Mouse (Mus musculus): ENCODE results near the gene Psd. TPM values are rescaled to one million over a fixed set of nuclear protein-coding genes. Genes with fewer than 3 reads are reported as not detected.

Psd gene
- total RNA-seq, 2 experiments from 2014 or later = 799 to 877 TPM

- no peak for DNase-seq (ENCODE audit: low spot score in 2 of 2)
Measured at GRCm38 (mm10) chr19:46282081-46282849, 44.7 kb downstream of the Psd start.

DNA sequence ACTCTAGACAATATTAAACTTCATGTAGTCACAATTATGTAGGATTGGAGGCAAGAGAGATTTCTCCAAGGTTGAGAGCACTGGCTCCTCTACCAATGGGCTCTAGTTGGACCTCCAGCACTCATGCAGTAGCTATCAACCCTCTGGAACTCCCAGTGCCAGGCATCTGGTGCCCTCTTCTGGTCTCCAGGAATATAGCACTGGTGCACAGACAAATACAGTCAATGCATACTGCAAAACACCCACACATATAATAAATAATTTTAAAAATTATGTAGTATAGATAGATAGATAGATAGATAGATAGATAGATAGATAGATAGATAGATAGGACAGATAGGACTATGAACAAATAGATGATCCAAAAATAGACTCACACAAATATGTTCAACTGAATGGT, 51.6 kb downstream of the Psd start:
- DNase-seq (ENCODE audit: low spot score in 2 of 2) = no peak

GRCm38 (mm10) chr19:46264762-46265161, 62.2 kb downstream of the Psd start:
- no peak for DNase-seq (ENCODE audit: low spot score in 2 of 2)

Small RNAs within 50 kb of the gene (microRNA-seq; reads per million reads assigned to microRNA genes)
- gene Mir146b = 2.0 to 2.3 reads per million in 2 experiments

Other genes with a start within 250 kb of the Psd start
- gene Elovl3, start 195.3 kb downstream of the Psd start, total RNA-seq (2021) = not detected
- not detected for gene Pitx3, start 178.8 kb downstream of the Psd start, total RNA-seq (2021)
- 10 to 100 TPM; 82.1 to 84.8 TPM for gene Gbf1, start 174.6 kb downstream of the Psd start, total RNA-seq (2021)
- gene Nfkb2, start 22.8 kb downstream of the Psd start, total RNA-seq (2021) = 1 to 10 TPM; 2.2 to 2.3 TPM
- 10 to 100 TPM; 30.7 to 31.5 TPM for gene Fbxl15, start 1.0 kb upstream of the Psd start, total RNA-seq (2021)
- 100 to 1,000 TPM; 179 to 182 TPM for gene Cuedc2, start 11.5 kb upstream of the Psd start, total RNA-seq (2021)
- 10 to 100 TPM; 28.2 to 29.0 TPM for gene Mfsd13a, start 14.0 kb upstream of the Psd start, total RNA-seq (2021)
- gene 2310034G01Rik, start 23.1 kb upstream of the Psd start, total RNA-seq (2021) = 1 to 10 TPM in 1 of 2 experiments, under 1 TPM in 1; 0.77 to 1.2 TPM
- gene Actr1a, start 68.6 kb upstream of the Psd start, total RNA-seq (2021) = 100 to 1,000 TPM; 192 to 196 TPM
- 10 to 100 TPM; 20.0 to 20.1 TPM for gene Sufu, start 69.7 kb upstream of the Psd start, total RNA-seq (2021)
- 100 to 1,000 TPM; 110 to 112 TPM for gene Trim8, start 174.5 kb upstream of the Psd start, total RNA-seq (2021)
- gene Arl3, start 246.0 kb upstream of the Psd start, total RNA-seq (2021) = 100 to 1,000 TPM; 127 to 132 TPM
- gene Sfxn2, start 246.2 kb upstream of the Psd start, total RNA-seq (2021) = 1 to 10 TPM; 5.2 to 7.6 TPM